Mouse (Mus musculus): Measurements from ENCODE around the gene C2cd3.

DNA sequence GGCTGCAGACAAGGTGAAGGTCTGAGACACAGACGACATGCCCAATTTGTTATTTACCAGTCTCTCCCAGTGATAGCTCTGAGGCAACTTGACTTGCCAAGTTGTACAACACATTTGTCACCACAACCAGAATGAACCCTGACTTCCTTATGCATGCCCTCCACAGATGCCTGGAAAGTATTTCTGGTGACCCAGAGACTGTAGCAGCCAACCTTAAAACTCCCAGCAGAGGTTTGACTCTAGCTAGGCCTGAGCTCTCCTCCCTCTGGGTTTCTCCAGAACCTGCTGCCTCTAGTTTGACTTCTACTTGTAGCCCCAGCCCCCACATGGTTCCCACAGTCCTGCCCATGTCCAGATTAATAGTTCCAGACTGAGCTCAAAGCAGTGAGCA is 99.4 kb downstream of the C2cd3 start:
- no peak for TF ChIP-seq CTCF (IDR thresholded peaks at IDR 0.05)
- no peak for TF ChIP-seq EP300 (IDR thresholded peaks at IDR 0.05)

Measured in lung, postnatal 0 days (tissue).